Mouse (Mus musculus) midbrain, embryonic 11.5 days (tissue): ENCODE results near the gene Tcap. TPM values are rescaled to one million over a fixed set of nuclear protein-coding genes. Genes with fewer than 3 reads are reported as not detected.

Experiments
- ATAC-seq: fragments of 200-750 bp; cut with Nextera tagmentation; 2 replicates; pipeline ENCODE4 v1.8.0; 2017; ENCODE audit warnings: moderate TSS enrichment, moderate library complexity; ENCODE audit not compliant: low FRiP score
- DNase-seq: peaks from one replicate; pipeline ENCODE4 v3.0.0; 2015; ENCODE audit warnings: low spot score; ENCODE audit errors: missing footprints
- H3K27ac ChIP-seq: fragments of 300-500 bp; sonication (generic); 2 replicates; pipeline ENCODE4 v1.5.1; 2014; ENCODE audit warnings: low read depth, low read length
- H3K27me3 ChIP-seq: fragments of 300-500 bp; sonication (generic); 2 replicates; pipeline ENCODE4 v1.6.1; 2014; ENCODE audit warnings: mild to moderate bottlenecking, low read length, moderate library complexity, mixed read lengths; ENCODE audit not compliant: control insufficient read depth, insufficient read depth
- H3K36me3 ChIP-seq: fragments of 300-500 bp; sonication (generic); 2 replicates; pipeline ENCODE4 v1.6.1; 2014; ENCODE audit warnings: mild to moderate bottlenecking, low read length, moderate library complexity, mixed read lengths; ENCODE audit not compliant: control insufficient read depth, insufficient read depth
- H3K4me1 ChIP-seq: fragments of 300-500 bp; sonication (generic); 2 replicates; pipeline ENCODE4 v1.6.1; 2014; ENCODE audit warnings: low read length; ENCODE audit not compliant: control insufficient read depth, insufficient read depth
- H3K4me2 ChIP-seq: fragments of 300-500 bp; sonication (generic); 2 replicates; pipeline ENCODE4 v1.6.1; 2014; ENCODE audit warnings: mild to moderate bottlenecking, moderate library complexity
- H3K4me3 ChIP-seq: fragments of 300-500 bp; sonication (generic); 2 replicates; pipeline ENCODE4 v1.5.1; 2014; ENCODE audit warnings: low read depth, low read length
- H3K9ac ChIP-seq: fragments of 300-500 bp; sonication (generic); 2 replicates; pipeline ENCODE4 v1.6.1; 2014; ENCODE audit warnings: low read length
- H3K9me3 ChIP-seq: fragments of 300-500 bp; sonication (generic); 2 replicates; pipeline ENCODE4 v1.6.1; 2016; ENCODE audit warnings: low read length; ENCODE audit not compliant: control insufficient read depth
- WGBS: fragments of 180-500 bp; shearing (Covaris S2); extraction: QIAGEN DNeasy Blood & Tissue Kit; methylation state at CpG from one replicate; pipeline ENCODE4 v1.1.7; 2014; 5-methylcytosine and 5-hydroxymethylcytosine counted together
- polyA plus RNA-seq: library from polyadenylated mRNA; unstranded; fragments of >200 nt; fragmentation: Nextera tagmentation; extraction: Ambion mirVana; gene quantifications from 2 replicates; pipeline ENCODE4 v1.2.1, GENCODE M21; 2014

Tcap gene
- polyA plus RNA-seq, 1 experiment from 2014 or later: not detected

DNA sequence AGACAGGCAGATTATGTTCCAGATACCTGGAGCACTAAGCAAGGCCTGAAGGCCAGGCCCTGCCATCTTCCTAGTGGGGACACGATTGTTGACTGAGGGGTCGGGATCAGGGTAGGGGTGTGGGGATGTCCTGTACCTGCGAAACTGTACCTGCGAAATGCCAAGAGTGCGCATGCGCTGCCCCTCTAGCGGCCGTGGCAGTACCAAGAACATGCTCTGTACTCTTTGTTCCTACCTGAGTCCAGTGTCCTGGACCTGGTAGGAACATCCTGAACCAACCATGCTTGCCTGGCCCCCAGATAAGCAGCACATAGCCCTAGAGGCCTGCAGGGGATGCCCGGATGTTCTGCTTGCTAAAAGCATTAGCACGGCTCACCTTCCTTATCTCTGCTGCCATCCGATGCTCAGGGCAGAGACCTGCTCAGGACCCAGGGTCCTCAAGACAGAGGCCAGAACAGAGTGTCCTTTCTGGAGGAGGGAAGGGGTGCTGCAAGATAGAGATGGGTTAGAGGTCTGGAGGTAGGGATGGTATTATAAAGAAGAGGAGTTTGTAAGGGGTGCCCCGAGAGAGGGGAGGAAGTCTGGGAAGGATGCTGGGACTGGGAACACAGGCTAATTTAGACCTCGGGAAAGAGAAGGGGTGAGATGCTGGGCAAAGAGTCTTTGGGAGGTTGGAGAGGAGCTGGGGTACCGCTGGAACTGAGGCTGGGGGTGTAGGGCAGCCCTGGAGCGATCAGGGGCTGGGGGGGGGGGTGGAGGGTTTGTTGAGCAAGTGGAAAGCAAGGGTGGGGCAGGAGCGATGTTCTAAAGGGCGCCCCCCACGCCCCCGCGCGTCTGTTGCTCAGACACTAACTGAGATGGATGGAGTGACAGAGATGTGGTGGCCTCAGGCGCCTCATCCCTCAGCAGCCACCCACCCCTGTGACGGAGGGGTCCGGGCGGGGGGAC is 2.3 kb downstream of the Tcap start, which contains the start of gene Pnmt:
TSS of gene Pnmt (plus strand) at position 813 of the 948 bp plus-strand sequence.
- WGBS: 56% methylated on average over 25 of the region's 25 CpGs
- Histone ChIP-seq H3K4me2 (no peak within 1 kb of the TSS), H3K4me3 (no peak within 1 kb of the TSS), H3K9ac (no peak within 1 kb of the TSS), H3K4me1 (no peaks in the 10 kb centered on the region), H3K9me3 (no peaks in the 10 kb centered on the region), H3K27ac (no peak within 1 kb of the TSS), H3K27me3 (peaks cover 23% of the 10 kb centered on the region), H3K36me3 (0 out of 2 replicates have a peak, but pooled peaks cover 1% of the 10 kb centered on the region)
- ATAC-seq (no peak), DNase-seq (peak; percentile 51)

DNA sequence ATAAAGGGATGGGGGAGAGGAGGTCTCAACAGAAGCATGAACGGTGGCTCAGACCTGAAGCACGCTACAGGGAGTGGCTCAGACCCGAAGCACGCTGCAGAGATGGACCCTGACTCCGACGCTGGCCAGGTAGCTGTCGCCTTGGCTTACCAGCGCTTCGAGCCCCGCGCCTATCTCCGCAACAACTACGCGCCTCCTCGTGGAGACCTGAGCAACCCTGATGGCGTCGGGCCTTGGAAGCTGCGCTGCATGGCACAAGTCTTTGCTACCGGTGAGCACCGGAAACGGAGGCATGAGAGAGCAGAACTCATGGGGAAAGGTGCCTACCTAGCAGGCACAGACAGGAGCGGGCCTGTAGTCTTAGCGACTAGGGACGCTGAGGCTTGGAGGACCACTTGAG is 3.0 kb downstream of the Tcap start:
- Histone ChIP-seq H3K9ac (no peak overlapping the region), H3K4me3 (no peak overlapping the region), H3K27ac (no peak overlapping the region), H3K4me1 (no peaks in the 10 kb centered on the region), H3K4me2 (no peak overlapping the region), H3K36me3 (no peaks in the 10 kb centered on the region), H3K9me3 (no peaks in the 10 kb centered on the region), H3K27me3 (peaks cover 23% of the 10 kb centered on the region)
- DNase-seq: peak; percentile 81
- 17% methylated on average over 24 of the region's 24 CpGs for WGBS
- no peak for ATAC-seq

DNA sequence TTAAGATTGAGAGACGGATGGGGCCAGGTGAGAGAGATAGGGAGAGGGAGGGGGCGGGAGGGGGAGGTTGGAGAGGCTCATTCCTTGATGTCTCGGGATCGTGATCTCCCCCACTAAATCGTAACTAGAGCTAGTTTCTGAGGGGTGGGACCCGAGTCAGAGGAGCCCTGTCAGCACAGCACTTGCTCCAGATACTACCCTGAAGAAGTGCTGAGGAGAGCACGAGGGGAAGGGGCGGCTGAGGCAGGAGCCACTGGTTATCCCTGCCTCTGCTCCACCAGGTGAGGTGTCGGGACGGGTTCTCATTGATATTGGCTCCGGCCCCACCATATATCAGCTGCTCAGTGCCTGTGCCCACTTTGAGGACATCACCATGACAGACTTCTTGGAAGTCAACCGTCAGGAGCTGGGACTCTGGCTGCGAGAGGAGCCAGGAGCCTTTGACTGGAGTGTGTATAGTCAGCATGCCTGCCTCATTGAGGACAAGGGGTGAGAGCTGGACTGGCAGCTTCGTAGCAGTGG is 3.5 kb downstream of the Tcap start:
- WGBS: 60% methylated on average over 14 of the region's 14 CpGs
- H3K27me3 ChIP-seq: peaks cover 23% of the 10 kb centered on the region
- DNase-seq: peak; percentile 75
- no peak overlapping the region for H3K4me2 ChIP-seq
- no peaks in the 10 kb centered on the region for H3K9me3 ChIP-seq
- no peak overlapping the region for H3K27ac ChIP-seq
- H3K36me3 ChIP-seq: no peaks in the 10 kb centered on the region
- no peaks in the 10 kb centered on the region for H3K4me1 ChIP-seq
- H3K4me3 ChIP-seq: no peak overlapping the region
- no peak overlapping the region for H3K9ac ChIP-seq
- no peak for ATAC-seq

DNA sequence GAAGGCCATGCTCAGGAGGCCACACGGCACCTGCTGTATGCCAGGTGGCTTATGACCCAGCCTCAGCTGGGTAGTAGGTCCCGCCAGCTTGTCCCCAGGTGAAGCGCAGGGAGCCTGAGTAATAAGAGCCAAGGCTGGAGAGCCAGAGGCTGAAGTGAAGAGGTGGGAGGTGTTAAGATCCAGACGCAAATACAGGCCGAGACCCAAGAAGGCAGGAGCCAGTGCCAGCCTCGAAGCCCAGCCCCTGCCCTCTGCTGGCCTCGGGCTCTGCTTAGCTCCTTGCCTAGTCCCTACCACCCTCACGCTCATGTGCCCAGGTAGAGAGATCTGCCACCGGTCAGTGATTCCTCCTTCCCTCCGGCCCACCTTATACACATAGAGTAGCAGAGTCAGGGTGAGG is 4.7 kb downstream of the Tcap start:
- no peak overlapping the region for H3K4me3 ChIP-seq
- H3K9ac ChIP-seq: no peak overlapping the region
- H3K4me1 ChIP-seq: no peaks in the 10 kb centered on the region
- H3K27ac ChIP-seq: no peak overlapping the region
- no peaks in the 10 kb centered on the region for H3K9me3 ChIP-seq
- no peak overlapping the region for H3K4me2 ChIP-seq
- 72% methylated on average over 10 of the region's 10 CpGs for WGBS
- ATAC-seq (no peak), DNase-seq (no peak)
- no peaks in the 10 kb centered on the region for H3K36me3 ChIP-seq
- H3K27me3 ChIP-seq: peaks cover 23% of the 10 kb centered on the region

DNA sequence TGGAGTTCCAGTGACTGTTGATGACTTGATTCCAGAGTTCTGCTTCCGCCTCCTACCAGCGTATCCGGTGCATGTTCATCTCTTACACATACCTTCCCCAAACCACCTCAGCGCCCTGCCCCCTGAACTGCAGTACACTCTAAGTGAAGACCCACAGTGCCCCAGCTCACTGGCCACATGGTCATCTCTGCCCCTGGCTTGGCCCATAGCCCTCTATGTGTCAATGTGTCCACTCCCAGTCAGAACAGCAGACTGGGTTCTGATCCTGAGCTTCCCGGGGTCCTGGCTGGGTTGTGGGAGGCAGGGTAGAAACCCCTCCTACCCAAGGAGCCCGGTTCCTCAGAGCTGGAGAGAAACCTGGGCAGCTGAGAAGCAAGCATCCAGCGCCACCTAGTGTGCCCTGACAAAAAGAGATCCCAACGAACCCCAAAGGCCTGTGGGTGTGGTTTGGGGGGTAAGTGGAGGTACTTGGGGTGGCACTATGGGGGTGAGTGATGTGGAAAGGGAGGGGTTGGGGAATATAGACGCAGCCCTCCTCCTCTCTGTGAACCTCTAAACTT is 5.7 kb downstream of the Tcap start:
- Histone ChIP-seq H3K4me1 (no peaks in the 10 kb centered on the region), H3K27ac (no peak overlapping the region), H3K9ac (no peak overlapping the region), H3K4me2 (no peak overlapping the region), H3K36me3 (no peaks in the 10 kb centered on the region), H3K27me3 (peaks cover 23% of the 10 kb centered on the region), H3K4me3 (no peak overlapping the region), H3K9me3 (no peaks in the 10 kb centered on the region)
- peak; percentile 86 for DNase-seq
- 23% methylated on average over 9 of the region's 9 CpGs for WGBS
- ATAC-seq: no peak

DNA sequence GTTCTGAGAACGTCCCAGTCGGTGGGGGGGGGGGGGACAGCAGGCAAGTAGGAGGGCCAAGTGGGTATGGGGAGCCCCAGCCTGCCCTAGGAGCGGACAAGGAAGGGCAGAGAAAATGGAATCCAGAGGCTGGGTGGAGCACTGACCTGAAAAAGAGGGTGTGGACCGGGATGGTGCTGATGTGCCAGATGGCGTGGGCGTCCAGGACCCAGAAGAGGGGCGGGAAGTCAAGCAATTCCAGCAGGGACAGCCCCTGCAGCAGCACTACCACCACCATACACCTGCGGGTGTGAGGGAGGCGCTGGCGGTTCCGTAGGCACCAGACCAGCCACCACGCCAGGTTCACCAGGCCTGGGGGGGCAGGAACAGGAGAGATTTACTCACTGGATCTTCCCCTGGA is 6.5 kb downstream of the Tcap start:
- Histone ChIP-seq H3K9ac (no peak overlapping the region), H3K36me3 (no peaks in the 10 kb centered on the region), H3K4me3 (no peak overlapping the region), H3K4me2 (no peak overlapping the region), H3K27ac (no peak overlapping the region), H3K4me1 (no peaks in the 10 kb centered on the region), H3K9me3 (no peaks in the 10 kb centered on the region), H3K27me3 (peaks cover 19% of the 10 kb centered on the region)
- WGBS: 74% methylated on average over 12 of the region's 12 CpGs
- DNase-seq (peak; percentile 65), ATAC-seq (no peak)

DNA sequence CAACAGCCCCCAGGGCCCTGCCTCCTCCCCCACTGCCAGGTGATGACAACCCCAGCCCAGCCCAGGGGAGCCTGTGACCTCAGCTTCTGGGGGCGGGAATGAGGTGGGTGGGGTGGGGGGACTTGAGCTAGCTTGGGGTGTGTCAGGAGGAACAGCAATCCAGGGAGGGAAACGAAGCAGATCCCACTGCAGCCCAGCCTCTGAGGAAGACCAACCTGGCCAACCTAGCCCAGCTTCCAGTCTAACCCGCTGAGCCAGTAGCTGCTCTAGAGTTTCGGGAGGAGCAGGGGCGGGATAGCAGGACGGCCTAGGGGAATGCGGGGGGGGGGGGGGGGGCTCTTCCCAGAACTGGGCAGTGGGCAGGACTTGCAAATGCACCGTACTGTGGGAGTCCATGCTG is 8.4 kb downstream of the Tcap start:
- 13% methylated on average over 8 of the region's 8 CpGs for WGBS
- H3K9me3 ChIP-seq: no peaks in the 10 kb centered on the region
- H3K9ac ChIP-seq: no peak overlapping the region; the same call in 1 of the 2 replicates
- no peaks in the 10 kb centered on the region for H3K36me3 ChIP-seq
- no peak overlapping the region for H3K4me3 ChIP-seq
- H3K4me2 ChIP-seq: no peak overlapping the region
- ATAC-seq (no peak), DNase-seq (no peak)
- H3K27me3 ChIP-seq: peaks cover 5% of the 10 kb centered on the region; the same call in 1 of the 2 replicates
- no peaks in the 10 kb centered on the region for H3K4me1 ChIP-seq
- H3K27ac ChIP-seq: no peak overlapping the region

DNA sequence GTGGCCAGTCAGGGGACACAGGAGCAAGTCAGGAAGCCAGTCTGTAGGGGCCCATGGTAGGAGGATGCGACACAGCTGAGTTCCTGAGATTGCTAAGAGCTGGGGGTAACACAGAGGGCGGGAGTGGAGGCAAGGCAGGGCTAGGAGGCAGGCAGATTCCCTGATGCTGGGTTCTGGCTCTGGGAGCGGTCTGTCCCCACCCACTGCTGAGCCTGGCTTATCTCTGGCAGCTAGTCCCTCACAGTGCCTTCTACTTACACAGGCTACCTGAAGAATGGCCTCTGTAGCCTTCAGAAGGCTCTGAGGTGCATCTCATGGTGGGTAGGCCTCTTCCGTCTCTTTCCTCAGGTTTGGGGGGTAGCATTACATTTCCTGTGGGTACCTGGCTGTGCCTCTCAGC is 9.0 kb downstream of the Tcap start:
- Histone ChIP-seq H3K9me3 (no peaks in the 10 kb centered on the region), H3K36me3 (no peaks in the 10 kb centered on the region), H3K4me3 (no peak overlapping the region), H3K9ac (no peak overlapping the region; the same call in 1 of the 2 replicates), H3K27me3 (no peaks in the 10 kb centered on the region; the same call in 1 of the 2 replicates), H3K27ac (no peak overlapping the region), H3K4me1 (no peaks in the 10 kb centered on the region), H3K4me2 (no peak overlapping the region)
- DNase-seq (no peak), ATAC-seq (no peak)
- 50% methylated on average over 4 of the region's 4 CpGs for WGBS

DNA sequence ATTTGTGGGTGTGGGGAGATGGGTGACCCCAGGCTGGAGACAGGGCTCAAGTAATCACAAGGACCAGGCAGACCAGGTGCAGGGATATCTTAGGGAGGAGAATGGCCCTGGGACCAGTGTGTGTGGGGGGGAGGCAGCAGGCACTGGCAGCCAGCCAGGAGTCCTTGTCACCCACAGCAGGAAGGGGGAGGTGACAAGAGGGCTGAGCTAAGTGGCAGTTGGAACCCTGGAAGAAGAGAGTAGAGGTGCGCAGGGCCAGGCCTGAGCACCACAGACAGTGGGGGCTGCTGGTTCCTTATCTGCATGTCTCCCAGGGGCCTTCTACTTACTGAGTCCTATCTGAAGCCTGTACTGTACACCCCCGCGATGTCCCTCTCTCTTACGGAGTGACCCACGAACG is 9.7 kb downstream of the Tcap start:
- H3K4me3 ChIP-seq: no peak overlapping the region
- no peak overlapping the region for H3K9ac ChIP-seq
- no peaks in the 10 kb centered on the region for H3K4me1 ChIP-seq
- H3K4me2 ChIP-seq: no peak overlapping the region
- no peak for DNase-seq
- H3K27ac ChIP-seq: no peak overlapping the region
- H3K9me3 ChIP-seq: no peaks in the 10 kb centered on the region
- 78% methylated on average over 6 of the region's 6 CpGs for WGBS
- no peaks in the 10 kb centered on the region for H3K27me3 ChIP-seq
- no peak for ATAC-seq
- no peaks in the 10 kb centered on the region for H3K36me3 ChIP-seq
